19 mouse cellular contexts compared by ENCODE assay signal in the genomic region with DNA sequence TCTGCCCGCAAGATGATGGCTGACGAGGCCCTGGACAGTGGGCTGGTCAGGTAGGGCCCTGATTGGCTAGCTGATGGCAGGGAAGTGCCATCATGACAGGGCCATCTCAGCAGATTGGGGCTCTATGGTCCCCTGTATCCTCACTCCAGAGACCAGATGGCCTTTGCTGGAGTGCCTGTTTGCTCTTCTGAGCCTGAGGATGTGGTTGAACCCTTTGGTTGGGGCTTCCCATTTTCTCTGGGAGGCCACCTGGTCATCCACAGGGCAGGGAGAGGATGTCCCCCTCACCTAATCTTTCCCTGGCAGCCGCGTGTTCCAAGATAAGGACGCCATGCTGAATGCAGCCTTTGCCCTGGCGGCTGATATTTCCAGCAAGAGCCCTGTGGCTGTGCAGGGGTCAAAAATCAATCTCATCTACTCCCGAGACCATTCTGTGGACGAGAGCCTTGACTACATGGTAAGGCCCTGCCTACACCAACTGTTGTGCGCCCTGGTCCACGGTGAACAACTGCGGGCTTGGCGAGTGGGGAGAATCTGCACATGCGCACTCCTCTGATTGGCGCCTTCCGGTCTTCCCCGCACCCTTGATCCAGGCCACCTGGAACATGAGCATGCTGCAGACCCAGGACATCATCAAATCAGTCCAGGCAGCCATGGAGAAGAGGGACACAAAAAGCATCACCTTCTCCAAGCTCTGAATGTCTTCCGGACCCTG. TPM values are rescaled to one million over a fixed set of nuclear protein-coding genes. Genes with fewer than 3 reads are reported as not detected.
DNase-seq lines count a peak whose midpoint lies in the region; ATAC-seq lines count a peak whose summit lies in the region.
"Had no signal": no experiment of that assay in that cellular context is flagged by ENCODE, and none has a peak within 500 bp of the region (broad histone marks: within the 10 kb centered on the region; RNA-seq: fewer than 3 reads in every experiment).

No protein-coding gene starts in this region.

- WGBS in heart, embryonic 12.5 days = 72% methylated on average over 17 of the region's 17 CpGs
- 67% methylated on average over 17 of the region's 17 CpGs for WGBS in liver, embryonic 12.5 days (ENCODE audit: insufficient replicate concordance)
- WGBS in stomach, embryonic 15.5 days = 81% methylated on average over 17 of the region's 17 CpGs

- no peaks in the 10 kb centered on the region for H3K27me3 ChIP-seq in heart, embryonic 12.5 days (replicated peaks)
- no peaks in the 10 kb centered on the region for H3K27me3 ChIP-seq in liver, embryonic 12.5 days (replicated peaks)
- H3K27me3 ChIP-seq in stomach, embryonic 15.5 days (replicated peaks) = no peaks in the 10 kb centered on the region
- H3K27me3 ChIP-seq: limb, embryonic 15.5 days had no signal

- intact Hi-C loops in left cerebral cortex, postnatal 14 days (cut with DNase I) = no loop called here

- H3K9ac ChIP-seq in heart, embryonic 12.5 days = 0 out of 2 replicates have a peak overlapping the region, but pooled peaks have one; percentile 18
- H3K9ac ChIP-seq in liver, embryonic 12.5 days = 0 out of 2 replicates have a peak overlapping the region, but pooled peaks have one; percentile 2
- H3K9ac ChIP-seq in stomach, embryonic 15.5 days = no peak overlapping the region
- H3K9ac ChIP-seq: forebrain, postnatal 0 days; limb, embryonic 15.5 days had no signal

- ATAC-seq in heart, embryonic 12.5 days (ENCODE audit: insufficient number of reproducible peaks, low FRiP score) = no peak
- ATAC-seq in liver, embryonic 12.5 days = peak; percentile 50; the same call in 1 of the 2 replicates
- ATAC-seq in stomach, embryonic 15.5 days (ENCODE audit: insufficient read depth, low FRiP score, low read depth) = no peak
- ATAC-seq: forebrain, postnatal 0 days; inflammation-experienced regulatory T-cells, adult 6 months had no signal

- no peaks in the 10 kb centered on the region for H3K9me3 ChIP-seq in heart, embryonic 12.5 days (replicated peaks)
- H3K9me3 ChIP-seq in liver, embryonic 12.5 days (replicated peaks) = no peaks in the 10 kb centered on the region
- H3K9me3 ChIP-seq in stomach, embryonic 15.5 days = no peaks in the 10 kb centered on the region
- H3K9me3 ChIP-seq: limb, embryonic 15.5 days had no signal

- H3K4me3 ChIP-seq in heart, embryonic 12.5 days = no peak overlapping the region
- no peak overlapping the region for H3K4me3 ChIP-seq in liver, embryonic 12.5 days
- H3K4me3 ChIP-seq in stomach, embryonic 15.5 days (replicated peaks) = no peak overlapping the region
- H3K4me3 ChIP-seq: limb, embryonic 15.5 days had no signal

- no peak overlapping the region for H3K27ac ChIP-seq in heart, embryonic 12.5 days (ENCODE audit: poor library complexity, severe bottlenecking)
- no peak overlapping the region for H3K27ac ChIP-seq in liver, embryonic 12.5 days
- peak overlapping the region; percentile 67 for H3K27ac ChIP-seq in stomach, embryonic 15.5 days
- H3K27ac ChIP-seq: limb, embryonic 15.5 days had no signal

- peaks cover 39% of the 10 kb centered on the region for H3K36me3 ChIP-seq in heart, embryonic 12.5 days
- peaks cover 31% of the 10 kb centered on the region for H3K36me3 ChIP-seq in liver, embryonic 12.5 days
- H3K36me3 ChIP-seq in stomach, embryonic 15.5 days = peaks cover 12% of the 10 kb centered on the region

- peaks cover 16% of the 10 kb centered on the region for H3K4me1 ChIP-seq in heart, embryonic 12.5 days (replicated peaks)
- peaks cover 38% of the 10 kb centered on the region for H3K4me1 ChIP-seq in liver, embryonic 12.5 days
- peaks cover 7% of the 10 kb centered on the region; the same call in 1 of the 2 replicates for H3K4me1 ChIP-seq in stomach, embryonic 15.5 days

- no peak for DNase-seq in heart, adult 9 months (ENCODE audit: low spot score in 2 of 2)
- DNase-seq in R1 (ENCODE audit: low read depth, low spot score) = peak; percentile 67
- no peak for DNase-seq in retina, embryonic 14.5 days (ENCODE audit: low spot score)
- DNase-seq in natural killer cell, adult 2 months (ENCODE audit: low spot score in 2 of 2) = no peak
- DNase-seq in left cerebral cortex, postnatal 14 days (ENCODE audit: low spot score in 2 of 2) = no peak
- DNase-seq: adrenal gland, postnatal 10 days; cerebellum, postnatal 10 days; forebrain, postnatal 0 days; gastrocnemius, postnatal 10 days; kidney, postnatal 10 days; layer of hippocampus, adult 9-11 months; midbrain, embryonic 14.5 days; right cerebral cortex, postnatal 25 days; thymus, postnatal 14 days had no signal

- no peak overlapping the region for H3K4me2 ChIP-seq in heart, embryonic 12.5 days
- H3K4me2 ChIP-seq in liver, embryonic 12.5 days = 0 out of 2 replicates have a peak overlapping the region, but pooled peaks have one; percentile 0
- no peak overlapping the region for H3K4me2 ChIP-seq in stomach, embryonic 15.5 days
- H3K4me2 ChIP-seq: limb, embryonic 15.5 days had no signal

RNA-seq across cellular contexts. Expression of gene Lgals4, which starts 2.1 kb away (rescaled TPM):
- polyA plus RNA-seq in heart, embryonic 12.5 days (2016; fragmentation: Nextera tagmentation; extraction: Ambion mirVana) = 4.2 and 4.4 TPM in 2 replicates
- 2.7 and 3.6 TPM in 2 replicates for polyA plus RNA-seq in liver, embryonic 12.5 days (2016; fragmentation: Nextera tagmentation; extraction: Ambion mirVana)
- polyA plus RNA-seq in stomach, embryonic 15.5 days (2015; fragmentation: Nextera tagmentation; extraction: Ambion mirVana) = 340 and 467 TPM in 2 replicates
- total RNA-seq in left cerebral cortex, postnatal 14 days (2021) = 1 to 10 TPM; 2.6 TPM

RNA-seq across cellular contexts. Expression of gene Ech1, which starts 6.6 kb away (rescaled TPM):
- 137 and 142 TPM in 2 replicates for polyA plus RNA-seq in heart, embryonic 12.5 days (2016; fragmentation: Nextera tagmentation; extraction: Ambion mirVana)
- 72.3 and 73.6 TPM in 2 replicates for polyA plus RNA-seq in liver, embryonic 12.5 days (2016; fragmentation: Nextera tagmentation; extraction: Ambion mirVana)
- polyA plus RNA-seq in stomach, embryonic 15.5 days (2015; fragmentation: Nextera tagmentation; extraction: Ambion mirVana) = 175 and 195 TPM in 2 replicates
- 10 to 100 TPM; 43.6 to 44.2 TPM for total RNA-seq in left cerebral cortex, postnatal 14 days (2021)

RNA-seq across cellular contexts. Expression of gene Hnrnpl, which starts 23.2 kb away (rescaled TPM):
- polyA plus RNA-seq in heart, embryonic 12.5 days (2016; fragmentation: Nextera tagmentation; extraction: Ambion mirVana) = 218 and 232 TPM in 2 replicates
- polyA plus RNA-seq in liver, embryonic 12.5 days (2016; fragmentation: Nextera tagmentation; extraction: Ambion mirVana) = 186 and 188 TPM in 2 replicates
- 239 and 240 TPM in 2 replicates for polyA plus RNA-seq in stomach, embryonic 15.5 days (2015; fragmentation: Nextera tagmentation; extraction: Ambion mirVana)
- total RNA-seq in left cerebral cortex, postnatal 14 days (2021) = 100 to 1,000 TPM; 401 to 422 TPM

RNA-seq across cellular contexts. Expression of gene Lgals7, which starts 32.1 kb away (rescaled TPM):
- polyA plus RNA-seq in heart, embryonic 12.5 days (2016; fragmentation: Nextera tagmentation; extraction: Ambion mirVana) = 1.1 and 1.3 TPM in 2 replicates
- 0.25 TPM in 1 of 2 replicates, not detected in the other for polyA plus RNA-seq in liver, embryonic 12.5 days (2016; fragmentation: Nextera tagmentation; extraction: Ambion mirVana)
- 2.2 TPM in 2 replicates for polyA plus RNA-seq in stomach, embryonic 15.5 days (2015; fragmentation: Nextera tagmentation; extraction: Ambion mirVana)
- under 1 TPM in 1 of 2 experiments, not detected in 1; 0.47 TPM for total RNA-seq in left cerebral cortex, postnatal 14 days (2021)

RNA-seq across cellular contexts. Expression of gene Rinl, which starts 42.8 kb away (rescaled TPM):
- 2.7 and 2.8 TPM in 2 replicates for polyA plus RNA-seq in heart, embryonic 12.5 days (2016; fragmentation: Nextera tagmentation; extraction: Ambion mirVana)
- polyA plus RNA-seq in liver, embryonic 12.5 days (2016; fragmentation: Nextera tagmentation; extraction: Ambion mirVana) = 14.5 and 16.1 TPM in 2 replicates
- polyA plus RNA-seq in stomach, embryonic 15.5 days (2015; fragmentation: Nextera tagmentation; extraction: Ambion mirVana) = 6.2 and 6.6 TPM in 2 replicates
- 1 to 10 TPM; 1.6 to 2.5 TPM for total RNA-seq in left cerebral cortex, postnatal 14 days (2021)

Comparison
In these comparisons a context has a peak if more than half of its experiments do, and no peak if none do; other contexts are left out.
1. RNA of gene Lgals4, which starts 2.1 kb away (polyA plus RNA-seq): 340 to 467 TPM in stomach, embryonic 15.5 days; 4.2 to 4.4 TPM in heart, embryonic 12.5 days and 2.7 to 3.6 TPM in liver, embryonic 12.5 days; every median in the first group is over 10 times any median in the second.